Mouse (Mus musculus) monocyte, adult 5-6 weeks (primary cell): ENCODE data around the gene Ptprh. TPM values are rescaled to one million over a fixed set of nuclear protein-coding genes. Genes with fewer than 3 reads are reported as not detected.

Experiments
- ATAC-seq: fragments of 153-309, 156-312 bp; replicated peaks from 2 replicates; pipeline ENCODE4 v1.8.0; 2017; ENCODE audit warnings: mild to moderate bottlenecking; ENCODE audit not compliant: low TSS enrichment, insufficient number of reproducible peaks, severe bottlenecking, poor library complexity, low FRiP score
- total RNA-seq: library from RNA; stranded (forward); fragments of 200-1000, 200-491, 200-594 nt; gene quantifications from 3 replicates; pipeline ENCODE4 v1.2.3, GENCODE M21; 2017

Gene Ptprh
- total RNA-seq, 1 experiment from 2014 or later, result not detected

- ATAC-seq, result no peak
Observed at GRCm38 (mm10) chr7:4508062-4508738, 95.6 kb downstream of the Ptprh start.

DNA sequence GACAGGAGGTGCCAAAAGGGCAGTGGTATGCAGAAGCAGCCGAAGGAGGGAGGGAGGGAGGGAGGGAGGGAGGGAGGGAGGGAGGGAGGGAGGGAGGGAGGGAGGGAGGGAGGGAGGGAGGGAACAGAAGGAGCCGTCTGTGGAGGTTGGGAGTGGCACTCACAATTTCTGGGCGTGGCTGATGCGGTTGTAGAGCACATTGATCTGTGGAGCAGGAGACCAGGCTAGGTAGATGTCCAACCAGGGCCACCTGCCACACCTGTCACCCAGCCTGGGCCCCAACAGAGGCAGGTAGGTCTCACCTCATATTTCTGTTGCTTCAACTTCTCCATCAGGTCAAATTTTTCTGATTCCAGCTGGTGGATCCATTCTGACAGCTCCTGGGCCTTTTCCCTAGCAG, 96.6 kb downstream of the Ptprh start:
- ATAC-seq, result no peak

DNA sequence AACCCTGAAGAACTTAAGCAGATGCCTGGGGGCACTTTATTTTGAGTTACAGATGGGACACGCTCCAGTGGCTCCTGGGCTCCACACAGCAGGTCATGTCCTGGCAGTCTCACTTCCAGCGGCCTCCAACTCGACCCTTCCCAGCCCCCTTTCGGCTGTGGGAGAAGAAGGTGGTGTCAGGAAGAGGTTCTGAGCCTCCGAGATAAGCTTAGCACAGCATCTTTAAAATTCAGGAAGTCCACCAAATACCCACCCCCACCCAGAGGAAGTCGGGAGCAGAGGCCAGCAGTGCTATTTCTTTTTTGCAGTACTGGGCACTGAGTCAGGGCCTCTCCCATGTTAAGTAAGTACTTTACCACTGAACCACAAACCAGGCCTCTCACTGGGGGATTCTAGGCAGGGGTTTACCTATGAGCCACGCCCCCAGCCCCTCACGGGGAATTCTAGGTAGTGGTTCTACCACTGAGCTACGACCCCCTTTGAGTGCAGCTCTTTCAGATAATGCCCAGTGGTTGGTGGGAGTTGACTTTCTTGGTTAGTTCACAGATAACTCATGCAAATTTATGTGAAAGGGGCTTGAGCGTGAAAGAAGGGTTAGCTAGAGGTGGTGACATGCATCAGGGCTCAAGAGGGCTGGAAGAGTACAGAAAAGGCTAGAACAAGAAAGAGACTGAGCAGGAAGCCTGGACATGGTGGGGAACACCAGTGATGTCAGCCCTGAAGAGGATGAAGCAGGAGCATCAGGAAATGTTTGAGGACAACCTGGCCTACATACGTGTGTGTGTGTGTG, 99.0 kb downstream of the Ptprh start:
- ATAC-seq, result peak; percentile 44; the same call in 1 of the 2 replicates

GRCm38 (mm10) chr7:4503858-4504257, 100.0 kb downstream of the Ptprh start:
- peak; percentile 23; the same call in 1 of the 2 replicates for ATAC-seq

DNA sequence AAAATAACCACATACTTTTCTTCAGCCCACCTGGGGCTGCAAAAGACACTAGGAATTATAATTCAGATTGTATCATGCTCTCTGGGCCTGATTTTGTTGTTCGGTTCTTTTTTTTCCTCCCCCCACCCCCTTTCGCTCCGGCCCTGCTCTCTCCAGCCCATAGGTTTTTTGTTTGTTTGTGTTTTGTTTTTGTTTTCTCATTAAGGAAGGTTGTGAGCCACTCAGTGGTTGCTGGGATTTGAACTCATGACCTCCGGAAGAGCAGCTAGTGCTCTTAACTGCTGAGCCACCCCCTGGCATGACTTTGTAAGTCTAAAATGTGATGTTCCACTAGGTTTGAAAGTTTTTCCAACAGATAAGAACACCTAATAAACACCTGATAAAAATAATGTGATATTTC, 100.7 kb downstream of the Ptprh start:
- ATAC-seq, result no peak

DNA sequence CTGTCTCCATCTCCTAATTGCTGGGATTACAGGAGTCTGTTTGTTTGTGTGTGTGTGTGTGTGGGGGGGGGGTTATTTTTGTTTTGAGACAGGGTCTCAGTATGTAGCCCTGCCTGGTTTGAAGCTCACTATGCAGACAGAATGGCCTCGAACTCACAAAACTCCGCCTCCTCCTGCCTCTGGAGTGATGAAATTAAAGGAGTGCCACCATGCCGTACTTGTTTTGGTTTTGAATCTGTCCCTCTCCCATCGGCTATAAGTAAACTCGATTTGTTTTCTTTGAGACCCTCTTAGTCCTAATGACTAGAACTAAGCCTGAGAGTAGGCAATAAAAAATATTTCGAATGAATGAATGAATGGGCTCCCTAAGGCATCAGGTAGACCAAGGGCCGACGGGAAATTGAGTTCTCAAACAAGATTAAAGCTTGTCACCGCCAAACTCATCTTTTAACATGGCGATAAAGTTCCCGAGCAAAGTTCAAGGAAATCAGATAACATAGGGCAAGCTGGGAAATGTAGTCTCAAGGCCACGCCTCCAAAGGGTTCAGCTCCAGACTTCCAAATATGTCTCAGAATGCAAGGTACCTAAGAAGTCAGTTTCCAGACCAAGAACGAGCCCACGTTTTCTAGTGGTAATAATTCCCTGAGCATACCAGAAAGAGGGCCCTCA, 101.3 kb downstream of the Ptprh start:
- no peak for ATAC-seq

- peak; percentile 70 for ATAC-seq
Observed at GRCm38 (mm10) chr7:4501558-4502397, 102.1 kb downstream of the Ptprh start, which contains the start of gene Ppp1r12c. Ppp1r12c (minus strand) TSS chr7:4501680.

- peak; percentile 36 for ATAC-seq
Observed at GRCm38 (mm10) chr7:4500892-4501471, 102.9 kb downstream of the Ptprh start.

DNA sequence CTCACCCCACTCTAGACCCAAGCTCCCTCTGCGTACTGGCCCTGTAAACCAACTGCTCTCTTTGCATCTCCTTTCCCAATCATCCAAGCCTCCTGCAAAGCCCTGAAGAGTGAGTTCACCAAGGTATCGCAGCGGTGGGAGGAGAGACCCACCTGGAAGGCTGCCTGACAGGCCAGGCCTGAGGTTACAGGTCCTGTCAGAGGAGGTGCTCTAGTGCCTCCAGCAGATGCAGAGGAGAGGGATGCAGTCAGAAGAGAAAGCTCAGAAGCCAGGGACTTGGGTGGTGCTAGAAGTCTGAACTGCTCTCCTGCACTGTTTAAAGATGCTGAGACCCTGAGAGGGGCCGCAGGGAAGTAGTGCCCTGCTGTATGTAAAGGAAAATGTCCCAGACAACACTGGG, 104.8 kb downstream of the Ptprh start:
- no peak for ATAC-seq

Other genes starting within 250 kb of the Ptprh start
- gene Gp6, start 206.3 kb downstream of the Ptprh start, total RNA-seq, result 0.32 to 14.1 TPM (median 1.8 TPM) in 3 replicates
- gene Rdh13, start 158.4 kb downstream of the Ptprh start, total RNA-seq, result 2.8 to 5.5 TPM (median 5.2 TPM) in 3 replicates
- gene Eps8l1, start 143.4 kb downstream of the Ptprh start, total RNA-seq, result 15.0 to 52.1 TPM (median 27.4 TPM) in 3 replicates
- gene Ppp1r12c, start 102.4 kb downstream of the Ptprh start, total RNA-seq, result 272 to 296 TPM (median 283 TPM) in 3 replicates
- not detected in 3 replicates for gene Tnnt1, start 87.7 kb downstream of the Ptprh start, total RNA-seq
- gene Tnni3, start 79.8 kb downstream of the Ptprh start, total RNA-seq, result 6.1 to 6.3 TPM in 2 of 3 replicates, not detected in the other
- 0.85 to 2.0 TPM (median 1.8 TPM) in 3 replicates for gene Dnaaf3, start 71.6 kb downstream of the Ptprh start, total RNA-seq
- not detected in 3 replicates for gene Syt5, start 56.5 kb downstream of the Ptprh start, total RNA-seq
- 18.1 to 27.9 TPM (median 21.7 TPM) in 3 replicates for gene Tmem86b, start 27.4 kb upstream of the Ptprh start, total RNA-seq
- gene Ppp6r1, start 55.0 kb upstream of the Ptprh start, total RNA-seq, result 101 to 191 TPM (median 127 TPM) in 3 replicates
- 12.9 to 47.3 TPM (median 16.6 TPM) in 3 replicates for gene Hspbp1, start 81.0 kb upstream of the Ptprh start, total RNA-seq
- not detected in 3 replicates for gene Brsk1, start 86.6 kb upstream of the Ptprh start, total RNA-seq
- gene Tmem150b, start 121.2 kb upstream of the Ptprh start, total RNA-seq, result 5.6 to 6.8 TPM (median 6.4 TPM) in 3 replicates
- gene Kmt5c, start 136.1 kb upstream of the Ptprh start, total RNA-seq, result 25.1 to 60.4 TPM (median 38.0 TPM) in 3 replicates
- gene Cox6b2, start 149.1 kb upstream of the Ptprh start, total RNA-seq, result 4.7 TPM in 1 of 3 replicates, not detected in the others
- not detected in 3 replicates for gene Fam71e2, start 167.3 kb upstream of the Ptprh start, total RNA-seq
- not detected in 3 replicates for gene Il11, start 178.8 kb upstream of the Ptprh start, total RNA-seq
- gene Tmem190, start 178.9 kb upstream of the Ptprh start, total RNA-seq, result not detected in 3 replicates
- 0.53 to 1.5 TPM (median 1.2 TPM) in 3 replicates for gene Tmem238, start 185.6 kb upstream of the Ptprh start, total RNA-seq
- 260 to 549 TPM (median 279 TPM) in 3 replicates for gene Rpl28, start 188.8 kb upstream of the Ptprh start, total RNA-seq
- gene Ube2s, start 208.5 kb upstream of the Ptprh start, total RNA-seq, result 96.9 to 129 TPM (median 127 TPM) in 3 replicates
- gene Shisa7, start 240.7 kb upstream of the Ptprh start, total RNA-seq, result 0.11 TPM in 1 of 3 replicates, not detected in the others